Mouse (Mus musculus) forebrain, embryonic 12.5 days (tissue): ENCODE results near the gene Gm10188. TPM values are rescaled to one million over a fixed set of nuclear protein-coding genes. Genes with fewer than 3 reads are reported as not detected.

Source experiments
- ATAC-seq: fragments of 200-750 bp; cut with Nextera tagmentation; 2 replicates; pipeline ENCODE4 v1.8.0; 2017; ENCODE audit warnings: moderate TSS enrichment; ENCODE audit not compliant: low FRiP score
- H3K27ac ChIP-seq: fragments of 300-500 bp; sonication (generic); 2 replicates; pipeline ENCODE4 v1.5.1; 2016; ENCODE audit warnings: mild to moderate bottlenecking
- H3K27me3 ChIP-seq: fragments of 300-500 bp; sonication (generic); 2 replicates; pipeline ENCODE4 v1.6.1; 2016; ENCODE audit warnings: mild to moderate bottlenecking
- H3K36me3 ChIP-seq: fragments of 300-500 bp; sonication (generic); replicated peaks from 2 replicates; pipeline ENCODE4 v1.6.1; 2016; ENCODE audit warnings: mild to moderate bottlenecking
- H3K4me1 ChIP-seq: fragments of 300-500 bp; sonication (generic); 2 replicates; pipeline ENCODE4 v1.6.1; 2016
- H3K4me2 ChIP-seq: fragments of 300-500 bp; sonication (generic); 2 replicates; pipeline ENCODE4 v1.6.1; 2016; ENCODE audit warnings: mild to moderate bottlenecking, moderate library complexity
- H3K4me3 ChIP-seq: fragments of 300-500 bp; sonication (generic); replicated peaks from 2 replicates; pipeline ENCODE4 v1.5.1; 2016; ENCODE audit warnings: mild to moderate bottlenecking
- H3K9ac ChIP-seq: fragments of 300-500 bp; sonication (generic); 2 replicates; pipeline ENCODE4 v1.6.1; 2016; ENCODE audit warnings: mild to moderate bottlenecking
- H3K9me3 ChIP-seq: fragments of 300-500 bp; sonication (generic); 2 replicates; pipeline ENCODE4 v1.6.1; 2016
- WGBS: fragments of 180-500 bp; shearing (Covaris S2); methylation state at CpG from one replicate; pipeline ENCODE4 v1.1.7; 2016; 5-methylcytosine and 5-hydroxymethylcytosine counted together
- polyA plus RNA-seq: library from polyadenylated mRNA; unstranded; fragments of >200 nt; fragmentation: Nextera tagmentation; extraction: Ambion mirVana; gene quantifications from 2 replicates; pipeline ENCODE4 v1.2.1, GENCODE M21; 2016

Gene Gm10188
- polyA plus RNA-seq, 1 experiment from 2014 or later, result 0.59 TPM

DNA sequence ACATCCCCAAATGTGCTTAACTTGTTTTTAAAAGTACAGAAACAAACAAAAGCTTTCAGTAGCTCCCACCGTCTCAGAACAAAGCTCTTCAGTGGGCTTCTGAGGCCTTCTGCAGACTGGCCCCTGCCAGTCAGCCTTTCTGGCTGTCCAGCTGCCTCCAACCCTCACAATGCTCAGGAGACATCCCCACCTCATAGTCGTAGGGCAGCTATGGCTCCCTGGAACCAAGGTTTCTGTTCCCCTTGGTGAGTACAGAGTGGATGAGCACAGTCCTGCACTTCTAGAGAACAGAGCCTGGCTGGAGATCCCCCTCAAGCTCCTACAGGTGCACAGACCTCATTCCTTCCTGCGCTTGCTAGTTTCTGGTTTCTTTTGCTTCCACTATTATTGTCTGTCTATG, 13.3 kb downstream of the Gm10188 start:
- H3K27me3 ChIP-seq, result peaks cover 8% of the 10 kb centered on the region
- no peaks in the 10 kb centered on the region for H3K36me3 ChIP-seq
- H3K27ac ChIP-seq, result no peak overlapping the region
- H3K4me2 ChIP-seq, result no peak overlapping the region
- 57% methylated on average over 3 of the region's 3 CpGs for WGBS
- H3K9me3 ChIP-seq, result no peaks in the 10 kb centered on the region
- H3K4me3 ChIP-seq, result no peak overlapping the region
- no peak for ATAC-seq
- H3K4me1 ChIP-seq, result peaks cover 35% of the 10 kb centered on the region
- no peak overlapping the region for H3K9ac ChIP-seq

GRCm38 (mm10) chr1:132213076-132213475, 16.5 kb downstream of the Gm10188 start:
- no peaks in the 10 kb centered on the region for H3K36me3 ChIP-seq
- H3K9me3 ChIP-seq, result no peaks in the 10 kb centered on the region
- H3K4me2 ChIP-seq, result no peak overlapping the region
- H3K4me1 ChIP-seq, result peaks cover 50% of the 10 kb centered on the region
- peak overlapping the region; percentile 51 for H3K27ac ChIP-seq
- peaks cover 8% of the 10 kb centered on the region; the same call in 1 of the 2 replicates for H3K27me3 ChIP-seq
- H3K4me3 ChIP-seq, result no peak overlapping the region
- peak; percentile 34 for ATAC-seq
- WGBS, result 37% methylated on average over 6 of the region's 6 CpGs
- H3K9ac ChIP-seq, result no peak overlapping the region

- Histone ChIP-seq H3K4me3 (peak overlapping the region; percentile 28), H3K27ac (no peak overlapping the region), H3K9me3 (no peaks in the 10 kb centered on the region), H3K9ac (0 out of 2 replicates have a peak overlapping the region, but pooled peaks have one; percentile 2), H3K4me1 (peaks cover 59% of the 10 kb centered on the region), H3K27me3 (peaks cover 8% of the 10 kb centered on the region; the same call in 1 of the 2 replicates), H3K4me2 (peak overlapping the region; percentile 44), H3K36me3 (no peaks in the 10 kb centered on the region)
- 0 out of 2 replicates have a peak, but pooled peaks have one; percentile 10 for ATAC-seq
- WGBS, result 5% methylated on average over 20 of the region's 20 CpGs
Observed at GRCm38 (mm10) chr1:132212218-132212617, 17.3 kb downstream of the Gm10188 start.

DNA sequence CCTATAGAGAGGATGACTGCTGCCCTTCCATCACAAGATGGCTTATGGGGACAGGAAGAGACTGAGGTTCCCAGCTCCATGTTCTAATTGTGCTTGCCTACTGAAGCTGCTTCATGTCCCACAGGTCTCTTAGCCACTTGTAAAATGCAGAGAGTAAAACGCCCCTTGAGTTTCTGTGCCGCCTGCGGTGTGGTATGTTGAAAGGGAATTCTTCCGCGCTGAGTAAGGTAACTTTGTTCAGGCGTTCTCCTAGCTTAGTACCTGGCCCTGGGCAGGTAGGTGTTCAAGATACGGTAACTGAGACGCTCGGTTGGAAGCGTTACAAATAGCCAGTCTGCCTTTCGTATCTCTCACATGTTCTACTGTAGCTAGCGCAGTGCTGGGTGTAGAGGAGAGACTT, 17.9 kb downstream of the Gm10188 start:
- Histone ChIP-seq H3K27me3 (peaks cover 8% of the 10 kb centered on the region; the same call in 1 of the 2 replicates), H3K4me3 (0 out of 2 replicates have a peak overlapping the region, but pooled peaks have one; percentile 28), H3K4me2 (peak overlapping the region; percentile 44; the same call in 1 of the 2 replicates), H3K9me3 (no peaks in the 10 kb centered on the region), H3K4me1 (peaks cover 60% of the 10 kb centered on the region), H3K27ac (no peak overlapping the region), H3K36me3 (no peaks in the 10 kb centered on the region), H3K9ac (no peak overlapping the region)
- WGBS, result 49% methylated on average over 12 of the region's 12 CpGs
- 0 out of 2 replicates have a peak, but pooled peaks have one; percentile 6 for ATAC-seq

DNA sequence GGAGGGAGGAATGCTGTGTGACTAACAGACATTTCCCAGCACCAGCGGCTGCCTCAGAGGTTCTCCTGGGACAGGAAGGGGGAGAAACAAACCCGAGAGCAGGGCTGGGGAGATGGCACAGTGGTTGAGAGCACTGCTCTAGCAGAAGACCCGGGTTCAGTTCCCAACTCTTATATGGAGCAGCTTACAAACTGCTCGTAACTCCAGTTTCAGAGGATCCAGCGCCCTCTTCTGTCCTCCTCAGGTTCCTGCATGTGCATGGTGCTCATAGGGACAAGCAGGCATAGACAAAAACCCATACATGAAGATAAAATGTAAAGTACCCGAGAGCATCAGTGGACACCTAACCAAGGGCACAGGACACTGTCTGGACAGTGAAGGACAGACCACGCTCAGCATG, 18.6 kb downstream of the Gm10188 start:
- H3K27me3 ChIP-seq, result peaks cover 8% of the 10 kb centered on the region; the same call in 1 of the 2 replicates
- H3K4me3 ChIP-seq, result no peak overlapping the region
- H3K4me1 ChIP-seq, result peaks cover 65% of the 10 kb centered on the region
- H3K9ac ChIP-seq, result no peak overlapping the region
- no peak overlapping the region for H3K4me2 ChIP-seq
- 24% methylated on average over 7 of the region's 7 CpGs for WGBS
- no peaks in the 10 kb centered on the region for H3K9me3 ChIP-seq
- no peak overlapping the region for H3K27ac ChIP-seq
- ATAC-seq, result no peak
- no peaks in the 10 kb centered on the region for H3K36me3 ChIP-seq

DNA sequence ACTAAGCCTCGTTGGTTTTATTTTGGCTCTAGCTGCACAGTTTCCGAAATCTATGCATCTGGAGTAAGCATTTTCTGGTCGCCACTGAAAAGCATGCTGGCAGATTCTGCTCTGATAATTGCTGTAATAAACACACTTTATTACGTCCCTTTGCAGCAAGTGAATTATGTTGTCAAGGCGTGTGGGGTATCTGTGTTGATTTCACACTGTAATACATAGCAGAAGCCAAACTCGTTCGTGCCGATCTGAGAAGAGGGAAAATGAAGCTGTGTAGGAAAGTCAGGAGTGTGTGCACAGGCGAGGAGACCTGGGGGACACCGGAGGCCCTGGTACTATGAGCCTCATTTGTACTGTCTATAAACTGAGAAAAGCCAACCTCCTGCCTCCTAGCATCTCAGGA, 20.2 kb downstream of the Gm10188 start:
- Histone ChIP-seq H3K9me3 (no peaks in the 10 kb centered on the region), H3K27ac (peak overlapping the region; percentile 31; the same call in 1 of the 2 replicates), H3K36me3 (no peaks in the 10 kb centered on the region), H3K9ac (no peak overlapping the region), H3K27me3 (peaks cover 8% of the 10 kb centered on the region; the same call in 1 of the 2 replicates), H3K4me2 (no peak overlapping the region), H3K4me1 (peaks cover 74% of the 10 kb centered on the region), H3K4me3 (no peak overlapping the region)
- WGBS, result 73% methylated on average over 10 of the region's 10 CpGs
- ATAC-seq, result no peak

DNA sequence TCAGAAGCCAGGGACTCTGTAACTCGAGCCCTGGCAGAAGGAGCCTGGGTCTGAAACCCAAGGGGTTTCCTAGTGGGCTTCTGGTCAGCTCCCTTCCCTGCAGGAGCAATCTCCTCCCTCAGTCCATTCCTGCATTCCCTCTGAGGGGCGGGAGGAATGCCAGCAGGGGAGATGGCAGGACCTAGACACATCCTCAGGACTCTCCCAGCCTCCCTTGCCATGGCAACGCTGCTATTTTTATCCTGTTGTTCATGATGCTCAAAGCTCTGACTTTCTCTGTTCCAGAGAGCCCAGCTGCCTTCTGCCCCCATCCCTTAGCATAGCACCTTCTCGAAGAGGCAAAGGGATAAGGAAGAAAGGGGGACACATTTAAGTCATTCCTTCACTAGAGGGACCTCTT, 21.4 kb downstream of the Gm10188 start:
- H3K4me3 ChIP-seq, result no peak overlapping the region
- peak overlapping the region; percentile 60; the same call in 1 of the 2 replicates for H3K27ac ChIP-seq
- H3K9me3 ChIP-seq, result no peaks in the 10 kb centered on the region
- WGBS, result 18% methylated on average over 4 of the region's 4 CpGs
- peaks cover 8% of the 10 kb centered on the region; the same call in 1 of the 2 replicates for H3K27me3 ChIP-seq
- no peak overlapping the region for H3K4me2 ChIP-seq
- no peak for ATAC-seq
- H3K9ac ChIP-seq, result 0 out of 2 replicates have a peak overlapping the region, but pooled peaks have one; percentile 3
- H3K4me1 ChIP-seq, result peaks cover 74% of the 10 kb centered on the region
- no peaks in the 10 kb centered on the region for H3K36me3 ChIP-seq

DNA sequence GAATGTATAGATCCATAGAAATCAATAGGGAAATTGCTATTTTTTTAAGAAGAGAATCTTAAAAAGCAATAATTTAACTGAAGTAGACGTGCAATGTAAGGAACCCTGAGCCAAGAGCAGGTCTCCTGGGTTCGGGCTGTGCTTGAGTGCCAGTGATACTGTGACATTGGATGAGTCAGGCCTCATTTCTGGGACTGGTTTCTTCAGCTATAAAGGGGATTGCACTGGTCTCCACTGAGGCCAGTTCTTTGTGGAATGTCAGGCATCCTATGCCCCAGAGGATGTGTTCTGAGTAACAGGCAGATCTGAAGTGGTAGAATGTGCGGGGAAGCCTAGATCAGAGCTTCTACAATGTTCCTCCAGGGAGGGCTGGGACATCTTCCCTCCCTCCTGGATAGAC, 22.7 kb downstream of the Gm10188 start:
- Histone ChIP-seq H3K27ac (no peak overlapping the region), H3K4me2 (no peak overlapping the region), H3K4me3 (no peak overlapping the region), H3K9ac (no peak overlapping the region), H3K36me3 (no peaks in the 10 kb centered on the region), H3K27me3 (peaks cover 8% of the 10 kb centered on the region; the same call in 1 of the 2 replicates), H3K9me3 (no peaks in the 10 kb centered on the region), H3K4me1 (peaks cover 73% of the 10 kb centered on the region)
- WGBS, result 83% methylated on average over 3 of the region's 3 CpGs
- ATAC-seq, result no peak

DNA sequence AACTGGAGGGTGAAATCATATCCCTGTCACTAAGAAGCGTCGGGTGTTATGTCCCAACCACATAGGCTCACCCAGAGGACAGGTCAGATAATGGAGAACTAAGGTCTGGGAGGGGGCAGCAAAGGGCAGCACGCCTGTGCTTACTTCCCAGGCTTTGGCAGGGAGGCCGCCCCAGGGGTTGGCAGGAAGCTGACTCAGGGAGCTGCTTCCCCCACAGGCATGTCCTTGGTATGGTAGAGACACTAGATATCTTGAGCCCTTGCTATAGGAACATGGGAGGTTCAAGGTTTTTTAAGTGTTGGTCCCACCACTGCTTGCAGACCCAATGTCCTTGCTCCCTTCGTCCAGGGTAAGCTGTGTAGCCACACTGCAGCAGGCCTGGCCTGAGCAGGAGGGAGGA, 23.6 kb downstream of the Gm10188 start:
- H3K4me3 ChIP-seq, result no peak overlapping the region
- no peak overlapping the region for H3K4me2 ChIP-seq
- peaks cover 73% of the 10 kb centered on the region for H3K4me1 ChIP-seq
- H3K36me3 ChIP-seq, result no peaks in the 10 kb centered on the region
- H3K27ac ChIP-seq, result no peak overlapping the region
- WGBS, result 63% methylated on average over 5 of the region's 5 CpGs
- ATAC-seq, result no peak
- no peak overlapping the region for H3K9ac ChIP-seq
- H3K27me3 ChIP-seq, result peaks cover 6% of the 10 kb centered on the region; the same call in 1 of the 2 replicates
- H3K9me3 ChIP-seq, result no peaks in the 10 kb centered on the region

GRCm38 (mm10) chr1:132202771-132203170, 26.8 kb downstream of the Gm10188 start:
- ATAC-seq, result no peak
- no peak overlapping the region for H3K4me3 ChIP-seq
- H3K27ac ChIP-seq, result peak overlapping the region; percentile 87; the same call in 1 of the 2 replicates
- H3K36me3 ChIP-seq, result no peaks in the 10 kb centered on the region
- no peak overlapping the region for H3K4me2 ChIP-seq
- peaks cover 78% of the 10 kb centered on the region for H3K4me1 ChIP-seq
- 94% methylated on average over 5 of the region's 5 CpGs for WGBS
- H3K9ac ChIP-seq, result no peak overlapping the region
- no peaks in the 10 kb centered on the region for H3K9me3 ChIP-seq
- H3K27me3 ChIP-seq, result no peaks in the 10 kb centered on the region; the same call in 1 of the 2 replicates

GRCm38 (mm10) chr1:132201936-132202335, 27.6 kb downstream of the Gm10188 start:
- H3K4me2 ChIP-seq, result peak overlapping the region; percentile 37; the same call in 1 of the 2 replicates
- peak overlapping the region; percentile 8; the same call in 1 of the 2 replicates for H3K9ac ChIP-seq
- ATAC-seq, result no peak
- H3K27me3 ChIP-seq, result peaks cover 4% of the 10 kb centered on the region; the same call in 1 of the 2 replicates
- WGBS, result 51% methylated on average over 2 of the region's 2 CpGs
- H3K4me3 ChIP-seq, result 0 out of 2 replicates have a peak overlapping the region, but pooled peaks have one; percentile 26
- no peaks in the 10 kb centered on the region for H3K36me3 ChIP-seq
- peaks cover 79% of the 10 kb centered on the region for H3K4me1 ChIP-seq
- H3K27ac ChIP-seq, result peak overlapping the region; percentile 87
- H3K9me3 ChIP-seq, result no peaks in the 10 kb centered on the region

DNA sequence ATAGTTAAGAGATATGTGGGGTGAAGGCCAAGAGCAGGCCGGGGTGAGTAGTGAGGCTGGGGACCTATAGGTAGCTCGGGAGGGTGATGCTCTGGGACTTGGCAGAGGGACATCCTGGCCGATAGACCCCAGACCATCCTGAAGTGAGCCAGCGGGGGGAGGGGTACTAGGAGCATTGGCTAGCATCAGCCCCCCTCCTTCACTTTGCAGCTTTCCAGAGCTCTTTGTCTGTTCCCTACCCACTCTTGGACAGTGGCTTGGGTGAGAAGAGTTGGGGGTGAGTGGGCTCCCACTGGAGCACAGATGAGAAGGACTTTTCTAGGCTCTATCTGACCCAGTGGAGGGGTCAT, 28.1 kb downstream of the Gm10188 start:
- H3K27ac ChIP-seq, result peak overlapping the region; percentile 87
- peaks cover 84% of the 10 kb centered on the region for H3K4me1 ChIP-seq
- peak overlapping the region; percentile 37 for H3K4me2 ChIP-seq
- H3K4me3 ChIP-seq, result peak overlapping the region; percentile 26
- H3K36me3 ChIP-seq, result no peaks in the 10 kb centered on the region
- WGBS, result 7% methylated on average over 4 of the region's 4 CpGs
- no peaks in the 10 kb centered on the region for H3K9me3 ChIP-seq
- H3K27me3 ChIP-seq, result peaks cover 4% of the 10 kb centered on the region; the same call in 1 of the 2 replicates
- ATAC-seq, result no peak
- peak overlapping the region; percentile 8 for H3K9ac ChIP-seq
